Mouse (Mus musculus) mouse embryonic stem cell (cell line): ENCODE measurements around the gene Rpl41.

ENCODE experiments used
- in situ Hi-C, 2 experiments: fragments of 300-500 bp; cut with MboI; formaldehyde crosslinking; loops; 1 replicate in 1 of 2; 3 replicates in 1 of 2; pipeline ENCODE4 v1.14.3; 2019 to 2020; ENCODE audit warnings: low sequenced_read_pairs in 2 of 2, low pct_unique_long_range_greater_than_20kb in 1 of 2, mixed read lengths in 1 of 2; ENCODE audit not compliant: unreplicated experiment in 1 of 2

Rpl41 gene

GRCm38 (mm10) chr10:128548947-128549681 lies at the start of gene Rpl41:
Rpl41 (minus strand) TSS chr10:128549305.
- in situ Hi-C loops = no loop called here

DNA sequence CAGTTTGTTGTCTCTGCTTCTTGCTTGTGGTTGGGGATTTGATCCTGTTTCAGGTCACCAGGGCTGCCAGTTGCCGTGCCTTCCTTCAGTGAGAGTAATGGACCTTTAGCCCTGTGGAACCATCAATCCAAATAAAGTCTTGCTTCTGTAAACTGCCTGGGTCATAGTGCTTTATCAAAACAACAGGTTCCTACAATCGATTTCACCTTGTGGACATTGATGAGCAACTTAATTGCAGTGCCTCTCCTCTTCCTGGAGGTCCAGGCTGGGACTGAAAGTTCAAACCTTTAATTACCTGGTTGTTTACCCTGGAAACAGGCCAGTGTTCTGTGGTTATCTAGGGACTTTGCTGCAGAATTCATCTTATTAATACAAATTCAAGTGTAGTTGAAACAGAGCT lies 49.4 kb upstream of the Rpl41 start:
- in situ Hi-C loops = no loop called here

GRCm38 (mm10) chr10:128592797-128593196 lies 43.7 kb upstream of the Rpl41 start:
- in situ Hi-C loops = no loop called here

GRCm38 (mm10) chr10:128591436-128591835 lies 42.3 kb upstream of the Rpl41 start:
- in situ Hi-C loops = no loop called here

GRCm38 (mm10) chr10:128590193-128590690 lies 41.1 kb upstream of the Rpl41 start:
- in situ Hi-C loops = no loop called here

GRCm38 (mm10) chr10:128589464-128590192 lies 40.5 kb upstream of the Rpl41 start, which contains the start of gene Erbb3:
Erbb3 (minus strand) TSS chr10:128589652.
- in situ Hi-C loops = no loop called here

- in situ Hi-C loops = no loop called here
Measured at GRCm38 (mm10) chr10:128588775-128589463, 39.8 kb upstream of the Rpl41 start.

DNA sequence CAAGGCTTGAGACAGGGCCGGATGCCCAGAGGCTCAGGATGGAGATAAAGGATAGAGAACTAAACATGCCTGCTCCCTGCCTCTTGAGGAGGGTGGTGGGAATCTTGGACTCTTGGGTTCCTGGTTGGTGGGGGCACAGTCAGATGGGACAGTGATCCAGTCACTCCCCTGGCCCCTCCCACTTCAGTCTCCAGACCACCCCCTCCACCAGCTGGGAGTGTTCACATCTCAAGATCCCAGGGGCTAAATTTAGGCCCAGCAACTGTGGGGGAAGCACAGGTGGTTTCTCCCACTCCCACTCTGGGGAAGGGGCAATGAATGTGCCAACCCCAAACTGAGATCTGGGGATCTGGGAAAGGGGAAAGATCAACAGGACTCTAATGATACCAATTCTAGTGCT lies 39.0 kb upstream of the Rpl41 start:
- in situ Hi-C loops = no loop called here

- in situ Hi-C loops = no loop called here
Measured at GRCm38 (mm10) chr10:128587697-128588096, 38.6 kb upstream of the Rpl41 start.

GRCm38 (mm10) chr10:128587120-128587519 lies 38.0 kb upstream of the Rpl41 start:
- in situ Hi-C loops = no loop called here

GRCm38 (mm10) chr10:128586546-128586945 lies 37.4 kb upstream of the Rpl41 start:
- in situ Hi-C loops = no loop called here

DNA sequence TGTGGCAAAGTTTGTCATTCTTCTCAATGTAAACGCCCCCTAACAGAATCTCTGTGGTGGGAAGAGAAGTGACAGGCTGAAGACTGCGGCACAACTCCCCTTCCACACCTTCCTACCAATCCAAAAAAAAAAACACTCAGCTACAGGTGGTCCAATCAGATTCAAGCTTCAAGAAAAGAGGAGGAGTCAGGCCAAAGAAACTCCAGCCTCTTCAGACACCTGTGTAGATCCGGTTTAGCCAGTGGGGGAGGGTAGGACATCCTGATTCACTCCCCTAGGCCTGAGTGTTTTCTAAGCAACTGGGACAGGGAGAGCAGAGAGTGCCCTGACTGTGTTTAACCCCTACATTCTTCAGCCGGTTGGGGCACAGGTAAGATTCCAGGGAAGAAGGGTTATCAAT lies 35.3 kb upstream of the Rpl41 start:
- in situ Hi-C loops = no loop called here

- in situ Hi-C loops = no loop called here
Measured at GRCm38 (mm10) chr10:128583644-128584043, 34.5 kb upstream of the Rpl41 start.

DNA sequence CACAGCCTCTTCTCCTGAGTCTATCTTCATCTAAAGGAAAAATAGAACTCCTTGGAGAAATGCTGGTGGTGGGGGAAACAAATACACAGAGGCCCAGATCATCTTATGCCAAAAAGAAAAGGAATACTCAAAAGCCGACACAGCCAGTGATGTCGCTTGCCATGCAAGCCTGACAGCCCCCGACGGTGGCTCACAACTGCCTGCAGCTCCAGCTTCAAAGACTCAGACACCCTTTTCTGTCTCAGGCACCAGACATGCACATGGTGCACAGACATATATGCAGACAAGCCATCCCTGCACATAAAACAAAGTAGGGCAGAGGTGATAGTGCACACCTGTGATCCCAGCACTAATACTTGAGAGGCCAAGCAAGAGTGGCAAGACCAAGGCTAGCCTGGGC lies 30.6 kb upstream of the Rpl41 start:
- in situ Hi-C loops = no loop called here

- in situ Hi-C loops = no loop called here
Measured at GRCm38 (mm10) chr10:128579298-128579697, 30.2 kb upstream of the Rpl41 start.

- in situ Hi-C loops = no loop called here
Measured at GRCm38 (mm10) chr10:128578330-128578729, 29.2 kb upstream of the Rpl41 start.

DNA sequence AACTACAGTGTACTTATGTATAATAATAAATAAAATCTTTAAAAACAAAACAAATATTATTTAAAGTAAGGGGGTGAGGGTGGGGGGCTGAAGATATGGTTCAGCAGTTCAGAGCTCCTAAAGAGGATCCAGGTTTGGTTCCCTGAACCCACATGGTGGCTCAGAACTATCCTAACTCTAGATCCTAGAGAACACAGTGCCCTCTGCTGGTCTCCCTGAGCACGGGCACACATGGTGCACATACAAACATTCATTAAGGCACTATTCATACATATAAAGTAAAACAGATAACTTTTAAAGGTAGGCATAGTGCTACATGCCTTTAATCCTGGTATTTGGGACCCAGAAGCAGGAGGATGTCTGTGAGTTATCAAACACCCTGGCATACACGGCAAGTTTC lies 26.0 kb upstream of the Rpl41 start:
- in situ Hi-C loops = no loop called here

DNA sequence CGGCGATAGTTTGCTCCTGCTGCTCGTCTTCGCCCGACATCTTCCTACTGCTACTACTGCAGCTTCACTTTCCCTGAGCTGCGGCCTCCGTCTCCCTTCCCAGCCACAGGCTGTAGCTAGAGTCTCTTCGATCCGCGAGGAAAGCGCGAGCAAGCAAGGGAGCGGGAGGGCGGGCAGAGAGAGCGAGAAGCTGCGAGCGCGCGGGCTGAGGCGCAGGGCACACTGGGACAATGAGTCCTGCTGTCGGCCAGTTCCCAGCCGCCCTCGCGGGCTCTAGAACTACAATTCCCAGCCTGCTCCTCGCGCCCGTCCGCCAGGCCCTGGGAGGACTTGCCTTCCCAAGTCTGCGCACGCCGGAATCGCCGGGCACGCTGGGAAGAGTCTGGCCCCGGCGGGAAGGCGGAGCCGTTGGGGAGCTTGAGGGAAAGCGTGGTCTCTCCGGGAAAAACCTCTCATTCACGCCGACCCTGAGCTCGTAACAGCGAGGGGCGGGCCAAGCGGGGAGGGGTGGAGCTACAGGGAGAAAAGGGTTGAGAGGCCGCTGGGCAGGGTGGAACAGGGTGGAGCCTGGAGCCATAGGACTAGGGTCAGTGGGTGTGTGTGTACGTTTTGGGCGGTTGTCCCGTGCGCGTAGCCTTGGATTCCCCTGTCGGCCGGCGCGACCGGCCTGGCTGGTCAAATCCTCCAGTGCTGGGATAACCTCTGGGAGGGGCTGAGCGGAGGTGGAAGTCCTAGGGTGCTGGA lies 16.9 kb upstream of the Rpl41 start, which contains the start of gene Pa2g4:
Gene Pa2g4 (minus strand): TSS at position 200 of the 744 bp plus-strand sequence.
- in situ Hi-C loops = no loop called here
